Mouse (Mus musculus): ENCODE measurements at regions not wholly inside any gene's neighbourhood (a gene's known extent, or its start where the extent isn't known, plus 50 kb on each side); places are given as distances from the start of the nearest gene placed in this dataset.
"Not testable (repeated sequence)": the region's sequence is repeated elsewhere in the genome, so short reads cannot be mapped to it uniquely, and the experiment has no call there.

DNA sequence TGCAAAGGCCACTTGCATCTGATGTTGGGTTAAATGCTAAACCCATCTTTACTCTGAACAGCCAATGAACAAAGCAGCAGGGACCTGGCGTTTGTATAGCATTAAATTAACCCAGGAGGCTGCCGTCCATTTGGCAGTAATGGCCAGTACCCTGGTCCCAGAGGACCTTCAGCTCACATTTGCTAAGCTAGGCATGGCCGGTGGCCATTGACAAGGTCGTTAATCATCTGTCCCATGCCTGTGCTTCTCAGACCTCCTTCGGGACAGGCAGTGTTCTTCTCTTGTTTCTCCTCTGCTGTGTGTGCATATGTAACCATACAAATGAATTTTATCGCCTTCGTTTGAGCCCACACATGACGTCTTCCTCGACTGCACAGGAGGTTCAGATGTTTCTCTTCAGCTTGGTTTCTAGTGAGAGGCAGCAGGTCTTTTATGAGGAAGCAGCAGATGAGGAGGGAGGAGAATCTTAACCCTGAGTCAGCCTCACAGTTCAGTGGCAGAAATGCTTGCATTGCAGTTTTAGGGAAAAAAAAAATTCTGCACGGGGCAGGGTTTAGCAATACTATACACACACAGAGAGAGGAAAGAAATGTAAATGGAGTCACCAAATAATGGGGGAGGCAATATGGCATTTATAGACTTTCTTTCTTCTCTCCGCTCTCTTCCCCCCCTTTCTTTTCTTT is 235.9 kb downstream of the Med10 start:
- Histone ChIP-seq H3K27ac (ENCODE audit: insufficient read depth, low read length) (no peak overlapping the region), H3K4me3 (ENCODE audit: insufficient read depth, low read length) (no peak overlapping the region), H3K4me1 (ENCODE audit: control insufficient read depth, insufficient read depth, low read length) (no peaks in the 10 kb centered on the region; the same call in 1 of the 2 replicates)
- TF ChIP-seq CTCF (IDR thresholded peaks at IDR 0.05; ENCODE audit: extremely low read depth, insufficient read depth, low read length), result no peak
- no peak for TF ChIP-seq POLR2A (IDR thresholded peaks at IDR 0.05; ENCODE audit: extremely low read depth, insufficient read depth, low read length)

DNA sequence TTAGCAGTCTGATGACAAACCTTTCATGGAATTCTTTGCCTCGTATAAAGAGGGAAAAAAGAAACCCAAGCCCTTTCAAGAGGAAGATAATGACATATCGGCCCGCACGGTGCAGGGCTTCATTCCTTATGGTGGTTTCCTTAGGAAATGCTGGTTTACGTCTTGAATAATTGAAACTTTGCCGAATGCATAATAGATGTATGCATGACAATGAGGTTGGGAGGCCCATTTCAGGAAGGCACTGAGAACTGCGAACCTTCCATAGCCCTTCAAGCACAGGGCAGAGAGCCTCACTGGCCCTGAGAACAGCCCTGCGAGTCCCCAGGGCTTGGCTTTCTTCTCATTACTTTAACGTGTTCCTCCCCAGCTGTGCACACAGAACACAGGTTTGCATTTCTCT is 255.7 kb downstream of the Med10 start:
- no peak overlapping the region for H3K4me3 ChIP-seq (ENCODE audit: insufficient read depth, low read length)
- no peaks in the 10 kb centered on the region for H3K4me1 ChIP-seq (ENCODE audit: control insufficient read depth, insufficient read depth, low read length)
- no peak overlapping the region for H3K27ac ChIP-seq (ENCODE audit: insufficient read depth, low read length)
- TF ChIP-seq POLR2A (IDR thresholded peaks at IDR 0.05; ENCODE audit: extremely low read depth, insufficient read depth, low read length), result no peak
- no peak for TF ChIP-seq CTCF (IDR thresholded peaks at IDR 0.05; ENCODE audit: extremely low read depth, insufficient read depth, low read length)

DNA sequence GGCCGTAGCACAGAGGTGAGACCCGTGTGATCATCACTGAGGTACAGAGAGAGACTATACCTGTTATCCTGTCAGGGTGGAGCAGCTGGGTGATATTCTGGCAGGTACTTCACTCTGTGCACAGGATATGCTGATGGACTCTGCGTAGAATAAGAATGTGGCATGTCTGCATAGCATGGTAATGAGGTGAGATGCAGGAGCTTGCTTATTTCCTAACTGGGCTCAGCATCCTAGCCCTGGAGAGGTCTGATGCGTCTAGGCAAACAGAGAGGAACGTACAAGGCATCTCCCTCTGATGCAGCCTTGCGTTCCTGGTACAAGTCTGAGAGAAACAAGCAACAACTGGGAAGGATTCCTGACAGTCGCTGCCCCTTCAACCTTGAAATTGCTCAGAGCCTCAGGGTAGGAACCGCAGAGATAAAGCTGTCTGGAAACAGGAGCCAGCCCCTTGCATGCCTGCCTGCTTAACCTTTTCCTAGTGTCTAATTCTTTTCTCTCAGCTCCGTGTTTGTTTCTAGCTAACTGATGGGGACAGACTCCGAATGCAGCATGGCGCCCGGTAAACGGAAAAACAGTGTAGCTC is 259.3 kb downstream of the Med10 start:
- H3K27ac ChIP-seq (ENCODE audit: insufficient read depth, low read length), result no peak overlapping the region
- no peaks in the 10 kb centered on the region for H3K4me1 ChIP-seq (ENCODE audit: control insufficient read depth, insufficient read depth, low read length)
- TF ChIP-seq CTCF (IDR thresholded peaks at IDR 0.05; ENCODE audit: extremely low read depth, insufficient read depth, low read length), result no peak
- TF ChIP-seq POLR2A (IDR thresholded peaks at IDR 0.05; ENCODE audit: extremely low read depth, insufficient read depth, low read length), result no peak
- no peak overlapping the region for H3K4me3 ChIP-seq (ENCODE audit: insufficient read depth, low read length)

DNA sequence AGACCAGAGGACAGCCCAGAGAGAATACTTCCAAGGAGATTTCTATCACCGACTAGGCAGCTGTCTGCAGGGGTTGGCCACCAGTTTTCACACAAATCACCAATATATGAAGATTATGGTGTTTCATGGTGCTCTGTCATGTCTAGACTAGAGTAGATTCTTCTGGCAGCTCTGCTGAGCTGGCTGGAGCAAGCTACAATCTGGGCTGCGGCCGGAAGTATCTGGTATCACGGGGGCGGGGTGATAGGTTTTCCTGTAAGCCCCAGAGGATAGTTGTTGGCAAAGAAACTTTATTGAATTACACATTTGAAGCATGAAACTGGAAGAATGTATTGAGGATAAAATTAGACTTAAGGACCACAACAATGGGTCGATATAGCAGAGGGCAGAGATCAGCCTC is 271.5 kb downstream of the Med10 start:
- no peaks in the 10 kb centered on the region for H3K4me1 ChIP-seq (ENCODE audit: control insufficient read depth, insufficient read depth, low read length)
- TF ChIP-seq CTCF (IDR thresholded peaks at IDR 0.05; ENCODE audit: extremely low read depth, insufficient read depth, low read length) (no peak), POLR2A (IDR thresholded peaks at IDR 0.05; ENCODE audit: extremely low read depth, insufficient read depth, low read length) (no peak)
- no peak overlapping the region for H3K4me3 ChIP-seq (ENCODE audit: insufficient read depth, low read length)
- H3K27ac ChIP-seq (ENCODE audit: insufficient read depth, low read length), result no peak overlapping the region

DNA sequence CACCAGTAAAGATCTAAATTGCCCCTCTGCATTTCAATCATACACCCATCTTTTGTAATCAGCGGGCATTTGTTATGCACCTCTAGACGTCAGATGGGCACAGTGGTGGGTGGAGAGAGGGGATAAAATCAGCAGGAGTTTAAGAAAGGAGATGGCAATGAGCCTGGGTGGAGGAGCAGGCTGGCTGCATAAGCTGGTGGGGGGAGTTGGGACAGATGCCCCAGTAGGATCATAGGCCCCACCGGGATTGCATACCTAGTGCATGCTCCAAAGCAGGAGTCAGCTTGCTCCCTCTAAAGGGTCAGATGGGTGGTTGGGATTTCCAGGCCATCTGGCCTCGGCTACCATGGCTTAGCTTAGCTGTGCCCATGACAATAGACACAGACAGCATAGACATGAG is 273.2 kb downstream of the Med10 start:
- Histone ChIP-seq H3K4me1 (ENCODE audit: control insufficient read depth, insufficient read depth, low read length) (no peaks in the 10 kb centered on the region), H3K4me3 (ENCODE audit: insufficient read depth, low read length) (no peak overlapping the region), H3K27ac (ENCODE audit: insufficient read depth, low read length) (no peak overlapping the region)
- no peak for TF ChIP-seq CTCF (IDR thresholded peaks at IDR 0.05; ENCODE audit: extremely low read depth, insufficient read depth, low read length)
- TF ChIP-seq POLR2A (IDR thresholded peaks at IDR 0.05; ENCODE audit: extremely low read depth, insufficient read depth, low read length), result no peak

DNA sequence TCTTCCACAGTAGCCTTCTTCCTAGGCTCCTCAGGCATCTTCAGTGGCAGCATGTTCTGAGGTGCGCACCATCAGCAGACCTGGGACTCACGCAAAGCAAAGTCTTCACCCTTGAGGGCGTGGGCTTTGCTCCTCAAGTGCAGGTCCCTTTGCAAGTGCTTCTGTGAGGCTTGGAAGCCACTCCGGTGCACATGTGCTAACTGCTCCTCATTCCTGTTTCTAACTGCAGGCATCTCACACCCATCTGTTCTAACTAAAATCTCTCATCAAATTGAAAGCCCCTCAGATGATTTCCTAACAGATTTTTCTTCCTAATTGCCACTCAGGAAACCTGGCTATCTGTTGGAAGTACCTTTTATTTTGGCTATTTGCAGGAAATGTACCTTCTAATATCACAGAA is 278.9 kb downstream of the Med10 start:
- H3K27ac ChIP-seq (ENCODE audit: insufficient read depth, low read length), result no peak overlapping the region
- no peak overlapping the region for H3K4me3 ChIP-seq (ENCODE audit: insufficient read depth, low read length)
- H3K4me1 ChIP-seq (ENCODE audit: control insufficient read depth, insufficient read depth, low read length), result no peaks in the 10 kb centered on the region
- TF ChIP-seq CTCF (IDR thresholded peaks at IDR 0.05; ENCODE audit: extremely low read depth, insufficient read depth, low read length), result no peak
- no peak for TF ChIP-seq POLR2A (IDR thresholded peaks at IDR 0.05; ENCODE audit: extremely low read depth, insufficient read depth, low read length)

DNA sequence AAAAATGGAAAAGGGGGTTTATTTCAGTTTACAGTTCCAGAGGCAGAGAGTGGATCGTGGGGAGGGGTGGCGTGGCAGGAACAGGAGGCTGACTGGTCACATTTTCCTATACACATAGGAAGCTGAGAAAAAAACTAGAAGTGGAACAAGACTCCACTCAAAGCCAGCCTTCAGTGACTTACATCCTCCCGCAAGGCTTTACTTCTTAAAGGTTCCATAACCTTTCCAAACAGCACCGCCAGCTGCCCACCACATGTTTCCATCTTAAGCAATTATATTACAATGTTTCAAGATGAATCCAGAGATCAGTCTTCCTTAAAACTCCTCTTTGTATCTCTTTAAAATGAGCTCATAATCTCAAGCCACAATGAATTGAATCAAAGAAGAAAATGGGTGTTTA is 290.7 kb downstream of the Med10 start:
- Histone ChIP-seq H3K4me3 (ENCODE audit: insufficient read depth, low read length) (no peak overlapping the region), H3K4me1 (ENCODE audit: control insufficient read depth, insufficient read depth, low read length) (no peaks in the 10 kb centered on the region), H3K27ac (ENCODE audit: insufficient read depth, low read length) (no peak overlapping the region)
- TF ChIP-seq CTCF (IDR thresholded peaks at IDR 0.05; ENCODE audit: extremely low read depth, insufficient read depth, low read length) (no peak), POLR2A (IDR thresholded peaks at IDR 0.05; ENCODE audit: extremely low read depth, insufficient read depth, low read length) (no peak)

DNA sequence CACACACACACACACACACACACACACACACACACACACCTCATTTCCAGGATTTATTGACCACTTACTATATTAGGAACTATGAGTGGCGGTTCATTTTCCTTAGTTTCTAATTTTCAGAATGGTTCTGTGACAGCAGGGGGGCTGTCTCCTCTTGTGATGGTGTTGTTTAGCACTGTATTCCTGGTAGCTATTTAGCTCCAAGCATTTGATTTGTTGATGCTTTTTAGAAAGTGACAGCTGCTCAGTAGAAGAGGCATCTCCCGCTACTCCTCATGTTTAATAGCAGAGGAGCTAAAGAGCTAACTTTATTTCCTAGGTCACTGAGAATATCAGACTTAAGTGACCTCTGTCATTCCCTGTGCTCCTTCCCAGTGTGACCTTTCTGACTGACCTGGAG is 291.8 kb downstream of the Med10 start:
- no peak overlapping the region for H3K27ac ChIP-seq (ENCODE audit: insufficient read depth, low read length)
- no peak overlapping the region for H3K4me3 ChIP-seq (ENCODE audit: insufficient read depth, low read length)
- TF ChIP-seq POLR2A (IDR thresholded peaks at IDR 0.05; ENCODE audit: extremely low read depth, insufficient read depth, low read length), result no peak
- TF ChIP-seq CTCF (IDR thresholded peaks at IDR 0.05; ENCODE audit: extremely low read depth, insufficient read depth, low read length), result no peak
- no peaks in the 10 kb centered on the region for H3K4me1 ChIP-seq (ENCODE audit: control insufficient read depth, insufficient read depth, low read length)

DNA sequence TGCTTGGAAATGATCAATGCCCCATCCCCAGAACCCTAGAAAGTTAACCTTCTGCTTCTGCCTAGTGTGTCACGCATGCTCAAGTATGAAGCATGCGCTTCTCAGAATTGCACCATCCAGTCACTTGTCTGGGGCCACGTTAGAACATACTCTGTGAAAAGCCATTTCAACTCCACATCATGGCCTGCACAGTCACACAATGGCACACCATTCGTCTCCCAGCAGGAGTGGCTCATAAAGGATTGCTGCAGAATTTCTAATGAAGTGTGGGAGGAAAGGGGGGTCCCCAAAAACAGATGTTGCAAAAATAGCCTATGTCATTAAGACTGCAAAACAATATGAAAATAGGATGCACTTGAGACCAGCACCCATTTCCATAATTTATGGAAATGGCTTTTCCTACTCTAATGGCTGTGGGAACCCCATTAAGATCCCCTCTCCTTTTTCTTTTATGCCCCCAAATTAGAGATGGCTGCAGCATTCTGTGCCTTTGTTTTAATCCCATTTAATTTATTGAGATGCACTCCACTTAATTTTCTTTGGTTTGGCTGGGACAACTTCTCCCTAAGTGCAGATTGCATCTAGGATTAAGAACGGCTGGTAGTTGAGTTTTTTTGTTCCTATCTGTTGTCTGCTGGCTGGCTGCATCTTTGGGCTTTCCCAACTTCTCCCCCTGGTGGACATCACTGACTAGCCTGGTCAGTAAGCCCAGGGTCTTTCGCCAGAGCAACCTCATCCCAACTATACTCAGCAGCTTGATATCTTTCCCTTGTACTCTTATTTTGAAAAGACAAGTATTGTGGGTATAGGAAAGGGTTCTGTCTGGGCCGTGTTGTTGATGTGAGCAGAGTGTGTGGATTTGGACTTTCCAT is 294.5 kb downstream of the Med10 start:
- Histone ChIP-seq H3K27ac (ENCODE audit: insufficient read depth, low read length) (no peak overlapping the region), H3K4me1 (ENCODE audit: control insufficient read depth, insufficient read depth, low read length) (no peaks in the 10 kb centered on the region), H3K4me3 (ENCODE audit: insufficient read depth, low read length) (no peak overlapping the region)
- no peak for TF ChIP-seq POLR2A (IDR thresholded peaks at IDR 0.05; ENCODE audit: extremely low read depth, insufficient read depth, low read length)

DNA sequence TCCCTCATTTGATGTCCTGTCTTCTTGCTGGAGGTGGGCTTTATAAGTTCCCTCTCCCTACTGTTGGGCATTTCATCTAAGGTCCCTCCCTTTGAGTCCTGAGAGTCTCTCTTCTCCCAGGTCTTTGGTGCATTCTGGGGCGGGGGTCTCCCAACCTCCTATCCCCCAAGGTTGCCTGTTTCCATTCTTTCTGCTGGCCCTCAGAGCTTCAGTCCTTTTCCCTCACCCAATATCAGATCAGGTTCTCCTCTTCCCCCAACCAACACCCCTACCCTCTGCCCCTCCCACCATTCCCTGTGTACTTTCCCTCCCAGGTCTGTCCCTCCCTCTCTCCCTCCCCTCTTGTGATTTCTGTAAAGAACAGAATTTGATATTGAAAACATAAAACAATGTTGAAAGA is 297.9 kb downstream of the Med10 start:
- H3K4me3 ChIP-seq (ENCODE audit: insufficient read depth, low read length); H3K27ac ChIP-seq (ENCODE audit: insufficient read depth, low read length); H3K4me1 ChIP-seq (ENCODE audit: control insufficient read depth, insufficient read depth, low read length): not testable (repeated sequence)

All from cortical plate, adult 2 months (tissue).